Mouse (Mus musculus) limb, embryonic 14.5 days (tissue): ENCODE data around the gene Tead3. TPM values are rescaled to one million over a fixed set of nuclear protein-coding genes. Genes with fewer than 3 reads are reported as not detected.

ENCODE experiments used
- ATAC-seq: fragments of 200-750 bp; cut with Nextera tagmentation; 2 replicates; pipeline ENCODE4 v1.8.0; 2017; ENCODE audit warnings: low read depth, moderate number of reproducible peaks, moderate TSS enrichment; ENCODE audit not compliant: low FRiP score
- DNase-seq: peaks from one replicate; pipeline ENCODE4 v3.0.0-alpha.2; 2015; ENCODE audit warnings: low spot score
- H3K27ac ChIP-seq: fragments of 300-500 bp; sonication (generic); replicated peaks from 2 replicates; pipeline ENCODE4 v1.5.1; 2014; ENCODE audit warnings: low read depth, mild to moderate bottlenecking, low read length, moderate library complexity, mixed read lengths
- H3K27me3 ChIP-seq: fragments of 300-500 bp; sonication (generic); 2 replicates; pipeline ENCODE4 v1.6.1; 2014; ENCODE audit warnings: low read length, mixed read lengths; ENCODE audit not compliant: control insufficient read depth, insufficient read depth
- H3K36me3 ChIP-seq: fragments of 300-500 bp; sonication (generic); 2 replicates; pipeline ENCODE4 v1.6.1; 2014; ENCODE audit warnings: mild to moderate bottlenecking, low read length, moderate library complexity, mixed read lengths; ENCODE audit not compliant: control insufficient read depth, insufficient read depth
- H3K4me1 ChIP-seq: fragments of 300-500 bp; sonication (generic); 2 replicates; pipeline ENCODE4 v1.6.1; 2014; ENCODE audit warnings: antibody characterized with exemption, low read length, mixed read lengths; ENCODE audit not compliant: control insufficient read depth, insufficient read depth
- H3K4me2 ChIP-seq: fragments of 300-500 bp; sonication (generic); replicated peaks from 2 replicates; pipeline ENCODE4 v1.6.1; 2014; ENCODE audit warnings: low read depth, mild to moderate bottlenecking, low read length, moderate library complexity; ENCODE audit not compliant: severe bottlenecking
- H3K4me3 ChIP-seq: fragments of 300-500 bp; sonication (generic); replicated peaks from 2 replicates; pipeline ENCODE4 v1.5.1; 2014; ENCODE audit warnings: low read length
- H3K9ac ChIP-seq: fragments of 300-500 bp; sonication (generic); 2 replicates; pipeline ENCODE4 v1.6.1; 2014; ENCODE audit warnings: mild to moderate bottlenecking, low read depth, low read length, moderate library complexity; ENCODE audit not compliant: severe bottlenecking
- H3K9me3 ChIP-seq: fragments of 300-500 bp; sonication (generic); 2 replicates; pipeline ENCODE4 v1.6.1; 2016; ENCODE audit warnings: low read length; ENCODE audit not compliant: control insufficient read depth
- POLR2A ChIP-seq: fragments of 200-500 bp; IDR thresholded peaks from 2 replicates; pipeline ENCODE4 v1.8.0; 2012; ENCODE audit warnings: inconsistent platforms, mild to moderate bottlenecking, moderate library complexity, borderline replicate concordance; ENCODE audit not compliant: insufficient read depth, insufficient read length; ENCODE audit errors: extremely low read depth
- WGBS: fragments of 180-500 bp; shearing (Covaris S2); extraction: QIAGEN DNeasy Blood & Tissue Kit; methylation state at CpG from one replicate; pipeline ENCODE4 v1.1.7; 2014; 5-methylcytosine and 5-hydroxymethylcytosine counted together
- polyA plus RNA-seq, 2 experiments: library from polyadenylated mRNA; depleted of rRNA in 1 of 2; stranded (reverse) in 1 of 2; unstranded in 1 of 2; fragments of >200 nt; fragmentation: Nextera tagmentation in 1 of 2; extraction: Ambion mirVana in 1 of 2; gene quantifications; 2 replicates each; pipeline versions ENCODE4 v1.2.1 to v1.2.3; 2012 to 2014

The Tead3 gene
- polyA plus RNA-seq, 2 experiments: 17.4 to 85.6 TPM

- no peak for TF ChIP-seq POLR2A
- ATAC-seq (no peak), DNase-seq (no peak)
- H3K4me3 ChIP-seq: no peak overlapping the region
- H3K9me3 ChIP-seq: no peaks in the 10 kb centered on the region
- H3K4me1 ChIP-seq: peaks cover 14% of the 10 kb centered on the region; the same call in 1 of the 2 replicates
- no peak overlapping the region for H3K9ac ChIP-seq
- no peak overlapping the region for H3K27ac ChIP-seq
- H3K27me3 ChIP-seq: no peaks in the 10 kb centered on the region
- H3K36me3 ChIP-seq: peaks cover 19% of the 10 kb centered on the region
- H3K4me2 ChIP-seq: no peak overlapping the region
- WGBS: 83% methylated on average over 7 of the region's 7 CpGs
These were observed 59.3 kb downstream of the Tead3 start for GRCm38 (mm10) chr17:28291346-28291745.

GRCm38 (mm10) chr17:28290671-28291070 lies 59.9 kb downstream of the Tead3 start:
- DNase-seq (no peak), ATAC-seq (no peak)
- no peak overlapping the region for H3K9ac ChIP-seq
- WGBS: 89% methylated on average over 11 of the region's 11 CpGs
- H3K9me3 ChIP-seq: no peaks in the 10 kb centered on the region
- H3K36me3 ChIP-seq: peaks cover 16% of the 10 kb centered on the region
- H3K4me3 ChIP-seq: no peak overlapping the region
- TF ChIP-seq POLR2A: no peak
- no peaks in the 10 kb centered on the region for H3K27me3 ChIP-seq
- H3K4me2 ChIP-seq: no peak overlapping the region
- no peak overlapping the region for H3K27ac ChIP-seq
- H3K4me1 ChIP-seq: peaks cover 16% of the 10 kb centered on the region; the same call in 1 of the 2 replicates

DNA sequence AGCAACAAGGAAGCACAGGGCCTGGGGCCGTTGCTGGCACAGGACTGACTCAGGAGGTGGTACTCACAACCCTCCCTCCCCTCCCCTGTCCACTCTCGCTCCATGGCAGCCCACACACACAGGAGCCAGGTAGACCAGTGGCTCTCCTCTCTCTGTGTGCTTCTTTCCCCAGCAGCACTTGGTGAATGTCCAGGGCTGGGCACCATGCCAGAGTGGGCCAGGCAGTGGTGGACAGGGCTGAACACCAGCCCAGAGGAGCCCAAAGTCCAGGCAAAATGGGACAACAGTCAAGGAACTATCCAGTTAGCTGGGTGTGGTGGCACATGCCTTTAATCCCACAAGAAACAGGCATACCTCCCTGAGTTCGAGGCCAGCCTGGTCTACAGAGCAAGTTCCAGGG lies 60.4 kb downstream of the Tead3 start:
- DNase-seq (no peak), ATAC-seq (no peak)
- no peaks in the 10 kb centered on the region for H3K27me3 ChIP-seq
- peaks cover 19% of the 10 kb centered on the region; the same call in 1 of the 2 replicates for H3K4me1 ChIP-seq
- no peak overlapping the region for H3K4me3 ChIP-seq
- no peak overlapping the region for H3K9ac ChIP-seq
- peaks cover 13% of the 10 kb centered on the region for H3K36me3 ChIP-seq
- H3K27ac ChIP-seq: no peak overlapping the region
- no peaks in the 10 kb centered on the region for H3K9me3 ChIP-seq
- WGBS: 64% methylated on average over 3 of the region's 3 CpGs
- TF ChIP-seq POLR2A: no peak
- no peak overlapping the region for H3K4me2 ChIP-seq

- Histone ChIP-seq H3K9ac (no peak overlapping the region), H3K9me3 (no peaks in the 10 kb centered on the region), H3K36me3 (peaks cover 10% of the 10 kb centered on the region), H3K4me3 (no peak overlapping the region), H3K27ac (no peak overlapping the region), H3K4me1 (peaks cover 6% of the 10 kb centered on the region; the same call in 1 of the 2 replicates), H3K27me3 (no peaks in the 10 kb centered on the region), H3K4me2 (no peak overlapping the region)
- ATAC-seq: no peak
- no peak for DNase-seq
- TF ChIP-seq POLR2A: no peak
- 72% methylated on average over 5 of the region's 5 CpGs for WGBS
These were observed 62.6 kb downstream of the Tead3 start for GRCm38 (mm10) chr17:28287980-28288379.

GRCm38 (mm10) chr17:28287578-28287977 lies 63.0 kb downstream of the Tead3 start:
- Histone ChIP-seq H3K27ac (no peak overlapping the region), H3K9me3 (no peaks in the 10 kb centered on the region), H3K27me3 (no peaks in the 10 kb centered on the region), H3K4me3 (no peak overlapping the region), H3K9ac (no peak overlapping the region), H3K4me1 (peaks cover 10% of the 10 kb centered on the region; the same call in 1 of the 2 replicates), H3K36me3 (peaks cover 10% of the 10 kb centered on the region), H3K4me2 (no peak overlapping the region)
- no peak for ATAC-seq
- no peak for TF ChIP-seq POLR2A
- DNase-seq: no peak
- WGBS: 78% methylated on average over 8 of the region's 8 CpGs

GRCm38 (mm10) chr17:28286964-28287363 lies 63.7 kb downstream of the Tead3 start:
- Histone ChIP-seq H3K4me3 (no peak overlapping the region), H3K36me3 (peaks cover 5% of the 10 kb centered on the region; the same call in 1 of the 2 replicates), H3K9ac (no peak overlapping the region), H3K4me1 (peaks cover 11% of the 10 kb centered on the region; the same call in 1 of the 2 replicates), H3K4me2 (no peak overlapping the region), H3K27me3 (no peaks in the 10 kb centered on the region), H3K27ac (no peak overlapping the region), H3K9me3 (no peaks in the 10 kb centered on the region)
- no peak for TF ChIP-seq POLR2A
- ATAC-seq (no peak), DNase-seq (no peak)
- WGBS: 69% methylated on average over 5 of the region's 5 CpGs
